Mouse (Mus musculus) spleen, adult 2 months (tissue): ENCODE measurements at regions not wholly inside any gene's neighbourhood (a gene's known extent, or its start where the extent isn't known, plus 50 kb on each side); places are given as distances from the start of the nearest gene placed in this dataset.

Source experiments
- CTCF ChIP-seq: fragments of 200-500 bp; IDR thresholded peaks from 2 replicates; pipeline ENCODE4 v1.5.1; 2011; ENCODE audit warnings: mild to moderate bottlenecking, inconsistent platforms; ENCODE audit not compliant: insufficient read depth, insufficient read length, insufficient replicate concordance; ENCODE audit errors: extremely low read depth
- POLR2A ChIP-seq: fragments of 200-500 bp; IDR thresholded peaks from 2 replicates; pipeline ENCODE4 v1.6.1; 2011; ENCODE audit warnings: low read depth, low read length, inconsistent platforms

- no peak for TF ChIP-seq CTCF
- TF ChIP-seq POLR2A: no peak
Measured at GRCm38 (mm10) chr5:111898482-111898881, 164.8 kb downstream of the Gm26897 start.
